Mouse (Mus musculus) liver (tissue): ENCODE results near the gene Arfgap3.

Experiments used
- DNase-seq: peaks from one replicate; pipeline ENCODE4 v3.0.0-alpha.2; 2020; ENCODE audit warnings: mixed read lengths

Arfgap3 gene

DNA sequence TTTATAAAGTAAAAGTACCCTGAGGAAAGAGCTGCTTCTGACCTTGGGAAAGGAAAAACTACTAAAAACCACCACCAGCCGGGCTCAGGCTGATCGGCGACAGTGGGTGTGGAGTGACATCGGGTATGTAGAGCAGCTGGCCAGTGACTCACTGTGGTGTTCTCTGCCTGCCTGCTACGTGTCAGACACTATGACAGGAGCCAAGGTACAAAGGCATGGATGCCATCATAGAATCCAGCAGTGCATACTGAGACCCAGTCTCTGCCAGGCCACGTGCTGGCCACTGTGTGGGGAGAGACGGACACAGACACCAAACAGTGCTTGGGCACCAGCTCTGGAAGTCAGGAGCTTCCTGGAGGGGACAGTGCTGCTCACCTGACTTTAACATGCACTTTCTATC lies 5.1 kb downstream of the Arfgap3 start:
- peak; percentile 48 for DNase-seq

DNA sequence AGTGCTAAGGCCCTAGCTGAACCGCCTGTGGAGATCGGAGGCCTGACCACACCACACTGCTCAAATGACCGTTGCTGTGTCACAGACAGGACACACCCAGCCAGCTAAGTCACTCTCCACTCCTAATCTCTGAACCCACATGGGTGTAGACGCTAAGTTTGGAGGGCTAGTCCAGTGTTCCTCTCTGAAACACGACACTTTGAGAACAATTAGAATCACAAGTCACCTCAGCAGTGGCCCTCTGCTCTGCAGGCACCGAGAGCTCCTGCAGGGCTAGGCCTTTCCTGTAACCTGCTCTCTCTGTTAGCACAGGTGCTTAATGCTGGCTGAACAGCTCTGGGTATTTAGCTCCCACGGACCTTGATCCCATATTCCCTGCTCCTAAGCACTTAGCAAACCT lies 5.9 kb downstream of the Arfgap3 start:
- DNase-seq = peak; percentile 79

DNA sequence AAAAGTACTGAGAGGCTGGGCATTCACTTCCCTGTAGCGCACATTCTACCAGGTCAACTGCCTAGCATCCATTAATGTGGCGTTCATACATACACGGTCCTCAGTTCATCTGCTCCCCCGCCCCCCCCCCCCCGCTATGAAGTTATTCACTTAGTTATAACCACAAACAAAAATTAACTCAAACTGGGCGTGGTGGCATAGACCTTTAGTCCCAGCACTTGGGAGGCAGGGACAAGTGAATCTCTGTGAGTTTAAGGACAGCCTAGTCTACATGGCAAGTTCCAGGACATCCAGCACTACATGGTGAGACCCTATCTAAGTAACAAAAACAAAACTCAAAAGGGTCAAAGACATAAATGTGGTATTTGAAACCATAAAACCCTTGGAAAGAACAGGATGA lies 11.1 kb downstream of the Arfgap3 start:
- DNase-seq = no peak

GRCm38 (mm10) chr15:83337903-83338870 lies 11.9 kb downstream of the Arfgap3 start:
- DNase-seq = no peak

GRCm38 (mm10) chr15:83332373-83332772 lies 17.7 kb downstream of the Arfgap3 start:
- DNase-seq = no peak

DNA sequence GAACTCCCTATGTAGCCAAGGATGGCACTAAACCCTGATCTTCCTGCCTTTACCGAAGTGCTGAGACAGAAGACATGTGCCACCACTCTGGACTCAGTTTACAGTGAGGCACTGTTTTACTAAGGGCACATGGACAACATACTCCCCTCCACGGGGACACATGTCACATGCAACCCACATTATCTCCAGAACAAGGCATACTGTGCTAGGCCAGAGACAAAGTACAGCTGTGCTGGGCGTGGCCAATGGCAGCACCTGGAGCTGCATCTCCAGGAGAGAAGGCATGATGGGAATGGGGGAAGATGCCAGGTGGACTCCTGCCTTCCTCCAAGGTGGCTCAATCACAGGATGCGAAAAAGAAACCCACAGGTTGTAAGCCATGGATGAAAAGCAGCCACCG lies 21.1 kb downstream of the Arfgap3 start:
- no peak for DNase-seq

DNA sequence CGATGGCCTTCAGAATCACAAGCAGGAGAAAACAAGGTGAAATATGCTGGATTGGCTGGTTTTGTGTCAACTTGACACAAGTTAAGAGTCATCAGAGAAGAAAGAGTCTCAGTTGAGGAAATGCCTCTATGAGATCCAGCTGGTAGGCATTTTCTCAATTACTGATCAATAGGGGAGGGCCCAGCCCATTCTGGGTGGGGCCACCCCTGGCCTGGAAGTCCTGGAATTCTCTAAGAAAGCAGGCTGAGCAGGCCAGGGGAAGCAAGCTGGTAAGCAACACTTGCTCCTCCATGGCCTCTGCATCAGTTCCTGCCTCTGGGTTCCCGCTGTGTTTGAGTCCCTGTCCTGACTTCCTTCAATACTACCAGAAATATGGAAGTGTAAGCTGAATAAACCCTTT lies 27.0 kb downstream of the Arfgap3 start:
- no peak for DNase-seq

- no peak for DNase-seq
These were observed 35.1 kb downstream of the Arfgap3 start for GRCm38 (mm10) chr15:83314914-83315313.

- no peak for DNase-seq
These were observed 40.2 kb downstream of the Arfgap3 start for GRCm38 (mm10) chr15:83309878-83310277.

GRCm38 (mm10) chr15:83308708-83309107 lies 41.3 kb downstream of the Arfgap3 start:
- peak; percentile 75 for DNase-seq

- no peak for DNase-seq
These were observed 43.9 kb downstream of the Arfgap3 start for GRCm38 (mm10) chr15:83306181-83306580.

DNA sequence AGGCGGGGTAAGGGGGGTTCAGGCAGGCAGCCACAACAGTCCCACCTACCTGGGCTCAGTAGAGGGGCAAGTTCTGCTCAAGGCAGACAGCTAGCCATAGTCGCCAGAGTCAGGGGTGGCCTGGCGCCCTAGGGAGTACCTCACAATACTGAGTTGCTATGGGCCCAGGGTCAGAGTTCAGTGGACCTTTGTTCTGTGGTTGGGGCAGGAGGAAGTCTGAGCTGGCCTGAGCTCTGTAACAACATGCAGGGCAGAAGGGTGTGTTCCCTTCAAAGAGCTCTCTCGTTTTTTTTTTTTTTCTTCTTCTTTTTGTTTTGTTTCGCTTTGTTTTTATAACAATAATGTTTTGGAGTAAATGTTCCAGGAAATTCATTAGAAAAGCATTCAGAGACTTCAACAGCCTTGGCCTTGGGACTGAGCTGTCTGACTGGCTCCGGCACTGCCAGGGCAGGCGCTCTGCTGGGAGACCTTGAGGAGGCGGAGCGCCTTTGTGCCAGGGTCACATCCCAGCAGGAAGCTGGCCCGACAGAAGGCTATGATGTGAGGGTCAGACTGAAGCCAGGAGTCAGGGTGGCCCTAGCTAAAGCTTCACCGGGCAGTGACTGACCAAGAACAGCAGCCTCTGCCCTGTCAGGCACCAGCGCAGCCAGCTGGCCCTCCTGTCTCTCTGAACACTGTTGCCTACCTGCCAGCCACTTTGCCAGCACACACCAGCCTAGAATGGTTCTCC lies 44.7 kb downstream of the Arfgap3 start:
- no peak for DNase-seq

- no peak for DNase-seq
These were observed 45.2 kb downstream of the Arfgap3 start for GRCm38 (mm10) chr15:83304804-83305191.

DNA sequence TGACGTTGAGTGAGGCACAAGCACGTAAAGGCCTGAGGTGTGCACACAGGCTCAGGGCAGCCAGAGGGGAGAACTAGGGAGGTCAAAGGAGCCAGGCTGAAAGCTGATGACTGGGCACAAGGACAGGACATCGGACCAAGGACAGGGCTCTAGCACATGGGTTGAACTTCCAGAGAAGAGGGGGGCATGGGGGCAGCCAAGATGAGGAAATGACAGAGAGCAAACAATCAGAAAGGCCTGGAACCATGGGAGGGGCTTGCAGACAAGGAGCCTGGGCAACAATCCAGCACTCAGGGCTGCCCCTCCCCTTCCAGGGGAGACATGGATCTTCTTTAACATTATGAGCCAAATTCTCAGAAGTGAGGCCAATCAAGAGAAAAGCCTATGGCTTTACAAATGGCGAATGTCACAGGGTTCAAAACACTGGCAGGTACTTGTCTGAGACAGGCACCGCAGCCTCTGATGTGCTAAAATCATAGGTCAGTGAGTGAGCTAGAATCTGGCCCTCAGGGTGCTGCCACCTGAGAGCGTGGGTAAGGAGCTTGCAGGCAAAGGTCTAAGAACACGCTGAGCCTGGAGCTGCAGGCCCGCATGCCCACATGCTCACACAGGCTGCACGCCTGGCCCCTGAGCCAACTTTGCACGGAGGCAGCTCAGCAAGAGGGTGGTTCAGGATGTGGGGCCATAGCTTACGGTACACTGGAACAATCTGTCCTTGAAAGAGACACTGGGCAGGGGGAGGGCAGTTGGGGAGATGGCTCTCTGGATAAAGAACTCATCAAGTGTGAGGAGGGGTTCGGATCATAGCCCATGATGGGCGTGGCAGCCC lies 46.2 kb downstream of the Arfgap3 start:
- DNase-seq = no peak

- peak; percentile 42 for DNase-seq
These were observed 50.0 kb downstream of the Arfgap3 start for GRCm38 (mm10) chr15:83299916-83300582.

- no peak for DNase-seq
These were observed 50.6 kb downstream of the Arfgap3 start for GRCm38 (mm10) chr15:83299450-83299849.

DNA sequence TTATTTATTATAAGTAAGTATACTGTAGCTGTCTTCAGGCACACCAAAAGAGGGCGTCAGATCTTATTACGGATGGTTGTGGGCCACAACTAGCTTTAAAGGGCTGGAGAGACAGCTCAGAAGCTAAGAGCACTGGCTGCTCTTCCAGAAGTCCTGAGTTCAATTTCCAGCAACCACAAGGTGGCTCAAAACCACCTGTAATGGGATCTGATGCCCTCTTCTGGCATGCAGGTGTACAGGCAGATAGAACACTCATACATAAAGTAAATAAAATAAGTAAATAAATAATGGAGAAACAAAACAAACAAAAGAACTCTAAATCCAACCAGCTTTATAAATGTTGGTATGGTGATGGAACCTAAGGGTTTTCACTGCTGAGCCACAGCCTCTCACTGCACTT lies 51.2 kb downstream of the Arfgap3 start:
- no peak for DNase-seq

- DNase-seq = peak; percentile 45
These were observed 51.7 kb downstream of the Arfgap3 start for GRCm38 (mm10) chr15:83298313-83298712.

DNA sequence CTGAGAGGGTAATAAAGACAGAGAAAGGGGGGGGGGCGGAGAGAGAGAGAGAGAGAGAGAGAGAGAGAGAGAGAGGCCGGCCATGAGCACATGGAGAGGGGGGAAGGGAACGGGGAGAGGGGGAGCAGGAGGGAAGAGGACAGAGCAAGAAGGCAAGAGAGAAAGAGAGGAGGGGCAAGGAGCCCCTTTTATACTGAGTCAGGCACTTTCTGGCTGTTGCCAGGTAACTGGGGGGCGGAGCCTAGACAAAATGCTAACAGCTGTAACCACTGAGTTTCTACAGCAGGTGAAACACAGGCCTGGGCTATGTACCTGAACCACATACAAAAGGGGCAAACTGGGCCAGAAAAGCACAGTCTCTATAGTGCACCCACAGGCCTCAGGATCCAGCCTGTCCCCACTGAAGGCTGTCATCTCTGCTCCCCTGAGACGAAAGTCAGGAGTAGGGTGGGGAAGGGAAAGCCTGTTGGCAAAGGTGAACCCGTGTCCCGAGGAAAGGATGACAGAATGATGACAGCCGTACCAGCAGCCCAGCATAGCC lies 53.2 kb downstream of the Arfgap3 start:
- no peak for DNase-seq

DNA sequence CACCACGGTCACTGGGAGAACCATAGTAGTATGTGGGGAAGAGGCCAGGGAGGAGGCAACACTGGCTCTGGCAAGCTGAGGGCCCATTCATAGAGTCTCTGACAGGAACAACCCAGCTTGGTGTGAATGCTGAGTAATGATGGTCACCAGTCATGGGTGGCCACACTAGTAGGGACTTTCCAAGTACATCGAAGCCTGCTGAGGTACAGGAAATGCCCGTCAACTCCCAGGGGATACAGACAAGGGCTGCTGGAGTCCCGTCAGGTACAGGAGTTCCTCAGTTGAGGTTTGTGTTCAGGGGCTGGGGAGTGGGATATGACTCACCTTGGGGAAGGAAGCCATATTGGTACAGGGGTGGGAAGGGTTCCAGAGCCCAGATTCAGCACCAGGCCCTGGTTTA lies 54.0 kb downstream of the Arfgap3 start:
- no peak for DNase-seq

GRCm38 (mm10) chr15:83294954-83295353 lies 55.1 kb downstream of the Arfgap3 start:
- DNase-seq = no peak
